Mouse (Mus musculus) adrenal gland (tissue): ENCODE results near the gene Topaz1.
"Not testable (repeated sequence)": the region's sequence is repeated elsewhere in the genome, so short reads cannot be mapped to it uniquely, and the experiment has no call there.

Source experiments
- intact Hi-C: fragments of 180-260 bp; cut with DNase I; formaldehyde crosslinking; loops from one replicate; pipeline ENCODE4 v1.15.1; 2025

Gene Topaz1

DNA sequence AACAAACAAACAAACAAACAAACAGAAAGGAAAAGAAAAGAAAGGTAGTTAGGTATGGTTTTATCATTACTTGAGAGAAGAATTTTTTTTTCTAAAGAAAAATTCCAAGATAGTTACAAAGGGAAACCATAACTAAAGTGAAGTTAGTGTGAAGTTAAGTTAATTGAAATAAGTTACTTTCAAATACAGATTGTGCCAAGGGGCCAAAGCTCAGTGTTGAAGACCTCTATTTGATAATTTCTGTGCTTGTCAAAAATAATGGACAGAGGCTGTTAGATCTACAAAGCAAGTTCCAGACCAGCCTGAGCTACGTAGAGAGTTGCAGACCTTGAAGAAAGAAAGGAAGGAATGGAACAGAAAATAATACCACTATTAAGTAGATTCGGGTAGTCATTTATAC lies 60.0 kb downstream of the Topaz1 start:
- intact Hi-C loops, result loop anchor here (5.0 kb wide), 2 partner anchors 80 to 145 kb away; partner anchors contain the start of genes 1110059G10Rik, Kif15 and Zkscan7

DNA sequence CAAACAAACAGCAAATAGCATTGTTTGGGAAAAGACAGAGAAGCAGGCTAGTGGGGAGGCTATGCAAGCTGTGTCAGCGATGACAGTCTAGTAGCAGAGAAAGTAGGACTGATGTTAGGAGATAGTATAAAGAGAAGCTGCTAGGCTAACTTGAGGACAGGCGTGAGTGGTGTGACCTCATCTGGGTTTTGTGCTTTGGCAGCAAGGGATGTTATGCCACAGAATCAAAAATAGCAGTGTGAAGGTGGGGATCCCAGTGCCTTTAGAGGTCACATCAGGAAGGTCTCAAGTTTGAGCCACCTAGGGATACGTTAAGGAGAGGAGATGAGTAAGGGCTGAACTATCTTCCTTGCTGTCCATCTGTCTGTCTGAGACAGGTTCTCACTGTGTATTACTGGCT lies 63.1 kb downstream of the Topaz1 start:
- intact Hi-C loops, result no loop called here

DNA sequence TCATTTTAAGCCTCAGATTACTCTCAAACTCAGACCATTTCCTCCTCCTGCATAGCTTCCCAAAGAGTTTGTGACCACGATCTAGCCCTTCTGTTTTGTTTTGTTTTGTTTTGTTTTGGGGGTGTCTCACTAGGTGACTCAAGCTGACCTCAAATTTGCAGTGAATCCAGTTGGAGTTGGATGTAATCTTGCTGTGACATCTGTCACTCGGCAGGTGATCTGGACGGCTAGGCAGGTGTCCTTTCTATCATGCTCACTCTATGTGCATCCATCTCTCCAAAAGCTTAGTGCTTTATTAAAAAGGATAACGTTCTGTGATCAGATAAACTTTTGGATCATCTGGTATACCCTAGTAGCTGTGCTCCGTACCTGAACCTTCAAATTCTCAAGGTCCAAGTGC lies 65.2 kb downstream of the Topaz1 start:
- intact Hi-C loops, result no loop called here

DNA sequence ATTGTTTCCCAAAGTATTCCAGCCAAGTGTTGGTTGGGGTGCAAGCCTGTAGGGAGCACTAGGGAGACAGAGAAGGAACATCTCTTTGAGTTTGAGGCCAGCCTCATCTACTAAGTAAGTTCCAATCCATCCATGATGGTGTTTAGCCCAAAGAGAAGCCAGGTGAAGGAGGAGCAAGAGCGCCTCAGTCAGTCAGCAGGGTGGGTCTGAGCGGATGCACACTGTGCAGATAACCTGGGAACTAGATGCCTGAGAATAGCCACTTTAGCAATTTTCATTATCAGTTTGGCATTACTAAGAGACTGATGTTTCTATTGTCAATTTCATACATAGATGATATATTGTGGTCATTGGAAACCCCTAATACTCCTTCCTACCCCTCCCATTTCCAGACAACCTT lies 67.6 kb downstream of the Topaz1 start:
- intact Hi-C loops, result no loop called here

DNA sequence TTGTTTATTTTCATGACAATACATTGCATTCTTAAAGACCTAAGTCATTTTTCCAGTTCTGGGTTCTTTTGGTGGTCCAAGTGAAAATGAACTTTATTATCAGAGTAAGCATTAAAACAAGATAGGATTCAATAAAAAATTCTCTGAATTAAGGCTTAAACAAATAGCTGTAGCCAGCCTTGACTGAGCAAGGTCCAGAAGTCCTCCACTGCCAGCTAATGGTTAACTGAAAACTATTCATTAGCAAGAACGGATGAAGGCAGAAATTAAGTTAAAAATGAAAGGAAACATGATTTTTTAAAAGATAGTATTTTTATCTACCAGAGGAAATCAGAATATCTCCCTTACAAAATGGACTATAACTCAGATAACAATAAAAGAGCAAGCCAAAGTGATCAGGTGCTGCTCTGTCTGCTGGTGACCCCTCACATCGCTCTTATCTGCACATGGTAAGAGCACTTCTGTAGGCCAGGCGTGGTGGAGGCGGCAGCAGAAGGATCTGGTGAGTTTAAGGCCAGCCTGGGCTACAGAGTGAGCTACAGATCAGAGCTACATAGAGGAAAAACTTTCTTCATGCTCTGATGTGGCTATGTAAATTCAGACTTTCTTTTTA lies 68.2 kb downstream of the Topaz1 start:
- intact Hi-C loops, result no loop called here

DNA sequence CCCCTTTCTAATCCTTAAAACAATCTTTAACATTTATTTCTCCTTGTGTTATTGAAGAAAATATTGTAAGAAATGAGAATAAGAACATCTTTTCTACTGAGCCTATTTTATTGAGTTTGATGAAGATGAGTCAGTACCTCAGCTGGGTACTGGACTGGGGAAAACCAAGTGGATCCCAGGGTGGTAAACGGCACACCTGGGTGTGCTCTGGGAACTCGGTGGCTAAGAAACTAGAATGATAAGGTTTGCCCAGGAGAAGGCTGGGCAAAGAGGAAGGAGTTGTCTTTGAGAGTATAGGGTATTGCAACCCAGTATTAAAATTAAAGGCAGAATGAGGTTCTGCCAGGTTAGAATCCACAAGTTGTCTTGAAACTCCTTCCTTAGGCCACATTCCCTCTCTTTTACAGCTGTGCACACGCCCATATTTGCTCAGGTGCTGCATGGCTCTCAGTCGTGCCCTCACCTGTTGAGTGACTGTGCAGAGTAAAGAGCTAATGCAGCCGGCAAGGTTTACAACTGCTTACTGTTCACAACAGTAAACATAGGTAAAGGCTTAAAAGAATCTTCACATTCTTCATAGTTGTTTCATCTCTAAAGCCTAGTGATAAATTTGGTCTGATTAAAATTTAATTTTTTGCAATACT lies 76.3 kb downstream of the Topaz1 start:
- intact Hi-C loops, result no loop called here

DNA sequence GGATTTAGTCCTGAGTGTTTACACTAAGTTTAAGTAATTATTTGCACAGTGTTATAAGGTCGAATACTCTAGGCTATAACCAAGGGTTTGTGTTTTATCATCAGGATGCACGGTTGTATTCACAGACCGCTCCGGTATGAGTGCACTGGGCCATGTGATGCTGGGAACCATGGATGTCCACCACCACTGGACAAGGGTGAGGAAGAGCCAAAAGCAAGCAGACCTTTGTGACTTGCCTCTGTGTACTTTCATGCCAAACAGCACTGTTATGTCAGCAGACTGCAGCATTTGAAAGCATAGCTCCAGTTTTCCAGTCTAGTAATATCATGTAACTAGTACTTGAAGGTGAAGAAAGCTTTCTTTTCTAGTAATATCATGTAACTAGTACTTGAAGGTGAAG lies 79.6 kb downstream of the Topaz1 start:
- intact Hi-C loops, result no loop called here

DNA sequence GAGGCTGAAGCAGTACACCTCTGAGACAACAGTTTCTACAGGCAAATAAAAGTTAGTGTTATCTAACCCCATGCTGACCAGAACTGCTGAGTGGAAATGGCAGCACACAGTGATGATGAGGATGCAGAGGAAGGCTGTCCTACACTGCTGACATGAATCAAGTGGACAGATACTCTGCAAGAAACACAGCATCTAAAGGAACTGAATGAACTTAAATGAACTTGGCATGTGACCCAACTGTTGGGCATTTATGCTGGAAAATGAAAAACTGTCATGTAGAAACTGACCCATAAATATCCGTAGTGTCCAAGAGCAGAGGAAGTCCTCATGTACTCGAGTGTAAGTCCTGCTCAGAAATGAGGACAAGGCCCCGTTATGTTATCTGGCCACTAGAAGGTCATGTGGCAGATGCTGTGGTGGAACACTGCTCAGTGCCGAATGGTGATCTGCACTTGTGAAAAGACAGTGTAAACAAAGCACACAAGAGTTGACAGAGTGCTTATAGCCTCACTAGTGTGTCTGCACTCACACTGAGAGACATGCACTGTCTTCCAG lies 82.8 kb downstream of the Topaz1 start:
- intact Hi-C loops, result no loop called here

DNA sequence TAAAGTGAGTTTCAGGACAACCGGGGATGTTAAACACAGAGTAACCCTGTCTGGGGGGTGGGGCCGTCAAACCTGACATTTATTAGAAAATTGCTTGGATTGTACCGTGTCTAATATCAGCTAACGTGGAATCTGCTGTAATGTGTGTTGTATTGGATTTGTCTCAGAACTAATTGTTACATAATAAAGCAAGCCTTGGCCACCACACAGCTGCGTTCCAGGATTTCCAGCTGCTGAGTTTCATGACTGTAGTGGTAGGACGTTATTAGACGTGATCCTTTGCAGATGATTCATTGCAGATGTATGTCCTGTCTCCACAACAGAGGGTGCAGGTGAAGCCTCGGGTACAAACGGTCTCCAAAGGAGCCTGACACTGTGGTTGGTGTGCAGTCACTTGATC lies 89.0 kb downstream of the Topaz1 start:
- intact Hi-C loops, result no loop called here

DNA sequence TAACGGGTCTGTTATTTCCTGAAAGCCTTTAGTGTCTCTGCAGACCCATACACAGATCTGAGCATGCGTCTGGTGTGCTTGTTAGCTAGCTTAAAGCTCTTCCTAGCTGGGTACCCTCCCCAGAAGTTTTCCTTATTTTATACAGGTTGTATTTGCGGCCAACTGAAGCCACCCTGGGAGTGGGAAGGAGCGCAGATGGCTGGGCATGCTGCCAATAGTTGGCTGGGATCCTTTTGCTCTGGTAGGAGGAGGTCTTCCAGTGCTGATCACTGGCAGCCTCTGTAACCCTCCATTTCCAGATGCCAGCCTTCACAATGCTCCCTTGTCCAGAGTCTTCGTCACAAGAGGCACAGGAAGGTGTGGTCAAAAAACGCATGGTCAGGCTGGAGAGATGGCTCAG lies 89.6 kb downstream of the Topaz1 start:
- intact Hi-C loops, result no loop called here

DNA sequence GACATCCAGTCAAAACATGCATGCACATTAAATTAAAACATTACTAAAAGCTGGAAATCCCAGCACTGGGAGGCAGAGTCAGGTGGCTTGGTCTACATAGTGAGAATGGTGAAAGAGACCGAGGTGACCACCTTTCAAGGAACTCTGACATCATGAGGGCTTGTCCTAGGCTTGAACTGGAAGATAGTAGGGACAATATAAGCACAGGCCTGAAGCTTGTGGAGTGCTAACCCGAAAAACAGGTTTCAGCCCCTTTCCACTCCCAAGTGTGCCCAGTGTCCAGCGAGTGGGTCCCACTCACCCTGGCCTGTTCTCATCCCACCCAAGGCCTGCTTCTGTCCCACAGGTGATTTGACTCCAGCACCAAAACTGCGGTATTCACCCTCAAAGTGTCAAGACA lies 90.1 kb downstream of the Topaz1 start:
- intact Hi-C loops, result no loop called here

DNA sequence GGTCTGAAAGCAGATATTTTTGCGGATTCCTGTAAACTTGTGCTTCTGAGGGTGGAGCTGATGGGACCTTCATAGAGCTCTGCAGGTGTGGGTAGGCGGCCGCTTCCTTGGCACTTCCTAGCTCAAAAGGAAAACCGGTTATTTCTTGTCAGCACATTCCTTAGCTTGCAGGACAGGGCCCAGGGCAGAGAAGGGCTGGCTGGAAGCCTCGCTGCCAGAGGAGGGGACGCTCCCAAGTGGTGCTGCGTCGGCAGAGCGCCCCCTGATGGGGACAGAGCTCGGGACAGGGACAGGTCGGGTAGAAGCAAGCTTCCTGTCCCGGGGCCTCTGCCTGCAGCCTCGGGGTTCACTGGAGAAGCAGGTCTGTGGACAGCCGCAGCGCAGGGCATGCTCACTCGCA lies 90.5 kb downstream of the Topaz1 start:
- intact Hi-C loops, result no loop called here

DNA sequence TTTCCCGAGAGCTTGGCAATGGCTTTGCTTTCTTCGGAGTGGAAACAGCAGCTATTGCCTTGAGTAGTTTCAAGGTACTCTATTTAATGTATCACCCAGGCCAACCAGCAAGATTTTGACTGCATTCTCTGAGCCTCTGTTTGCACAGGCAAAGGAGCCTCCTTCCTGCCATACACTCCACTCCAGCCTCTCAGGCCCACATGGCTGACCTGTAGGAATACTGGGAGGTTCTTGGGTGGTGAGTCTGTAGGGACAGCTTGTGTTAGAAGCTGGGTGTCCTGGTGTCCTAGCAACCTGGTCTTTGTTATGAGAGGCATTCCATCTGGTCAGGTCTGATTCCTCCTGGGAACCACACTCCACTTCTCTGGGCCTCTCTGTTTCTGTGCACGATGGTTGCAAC lies 96.6 kb downstream of the Topaz1 start, which contains the start of gene Gm35549:
Gm35549 (minus strand) TSS at position 276 of the 400 bp plus-strand sequence.
- intact Hi-C loops, result no loop called here

DNA sequence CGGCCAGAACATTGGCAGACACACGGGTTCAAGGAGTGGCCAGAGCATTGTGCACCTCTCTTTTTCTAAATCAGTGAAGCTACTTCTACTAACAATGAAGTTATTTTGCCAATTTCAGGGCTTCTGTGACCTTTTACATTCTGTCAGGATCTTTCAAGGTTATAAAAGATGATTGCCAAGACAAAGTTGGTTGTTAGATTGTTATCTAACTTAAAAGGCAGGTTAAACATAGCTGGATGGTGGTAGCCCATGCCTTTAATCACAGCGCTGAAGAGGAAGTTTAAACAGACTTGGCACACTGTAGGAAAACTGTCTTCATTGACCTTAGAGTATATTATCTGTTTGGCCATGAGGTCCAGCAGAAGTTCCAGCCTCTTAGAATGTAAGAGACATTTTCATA lies 98.5 kb downstream of the Topaz1 start:
- intact Hi-C loops, result no loop called here

DNA sequence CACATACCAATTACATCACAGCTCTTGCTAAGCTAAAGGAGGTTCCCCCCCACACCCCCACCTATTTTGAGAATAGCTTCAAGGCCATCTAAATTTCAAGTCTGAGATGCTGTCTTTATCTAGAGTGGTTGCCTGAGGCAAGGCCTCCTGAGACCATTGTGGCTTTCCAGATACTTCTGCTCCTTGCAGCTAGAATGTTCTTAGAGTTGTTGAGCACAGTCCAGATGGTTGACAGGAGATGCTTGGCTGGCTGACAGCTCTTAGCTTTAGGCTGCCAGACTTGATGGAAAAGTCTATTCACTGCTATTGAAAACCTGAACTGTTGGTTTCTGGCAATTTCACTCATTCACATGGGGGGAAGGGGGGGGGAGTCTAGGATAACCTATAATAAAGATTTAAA lies 99.0 kb downstream of the Topaz1 start:
- intact Hi-C loops, result no loop called here

DNA sequence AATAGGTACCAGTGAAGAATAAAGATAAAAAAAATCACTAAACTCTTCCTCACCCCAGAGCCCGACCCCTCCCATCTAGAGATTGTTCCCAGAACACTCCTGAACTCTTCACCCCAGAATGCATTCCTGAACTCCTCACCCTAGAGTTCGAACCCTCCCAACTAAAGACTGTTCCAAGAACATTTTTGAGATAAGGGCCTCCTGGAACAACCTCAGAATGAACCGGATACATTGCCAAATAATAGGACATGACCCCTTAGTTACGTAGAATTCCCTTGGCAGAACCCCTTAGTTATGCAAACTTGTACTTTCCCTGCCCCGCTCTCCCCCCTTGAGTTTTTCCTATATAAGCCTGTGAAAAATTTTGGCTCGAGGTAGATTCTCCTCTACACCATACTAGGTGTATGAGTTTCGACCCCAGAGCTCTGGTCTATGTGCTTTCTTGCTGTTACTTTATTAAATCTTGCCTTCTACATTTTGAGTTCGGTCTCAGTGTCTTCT lies 100.7 kb downstream of the Topaz1 start:
- intact Hi-C loops, result not testable (repeated sequence)
